Mouse (Mus musculus) heart, embryonic 16.5 days (tissue): ENCODE measurements around the gene Tent5d. TPM values are rescaled to one million over a fixed set of nuclear protein-coding genes. Genes with fewer than 3 reads are reported as not detected.

Experiments
- ATAC-seq: fragments of 200-750 bp; cut with Nextera tagmentation; replicated peaks from 2 replicates; pipeline ENCODE4 v1.8.0; 2017; ENCODE audit warnings: moderate number of reproducible peaks; ENCODE audit not compliant: insufficient read depth, low FRiP score; ENCODE audit errors: extremely low read depth
- H3K27ac ChIP-seq: fragments of 300-500 bp; sonication (generic); 2 replicates; pipeline ENCODE4 v1.5.1; 2014; ENCODE audit warnings: mild to moderate bottlenecking, low read length, control low read depth, moderate library complexity
- H3K27me3 ChIP-seq: fragments of 300-500 bp; sonication (generic); 2 replicates; pipeline ENCODE4 v1.6.1; 2014; ENCODE audit warnings: low read length, mixed read lengths; ENCODE audit not compliant: control insufficient read depth, insufficient read depth
- H3K36me3 ChIP-seq: fragments of 300-500 bp; sonication (generic); 2 replicates; pipeline ENCODE4 v1.6.1; 2014; ENCODE audit not compliant: control insufficient read depth, insufficient read depth
- H3K4me1 ChIP-seq: fragments of 300-500 bp; sonication (generic); 2 replicates; pipeline ENCODE4 v1.6.1; 2014; ENCODE audit warnings: low read length, mixed read lengths; ENCODE audit not compliant: control insufficient read depth, insufficient read depth
- H3K4me2 ChIP-seq: fragments of 300-500 bp; sonication (generic); 2 replicates; pipeline ENCODE4 v1.6.1; 2014; ENCODE audit warnings: low read depth, mild to moderate bottlenecking, control low read depth, low read length
- H3K4me3 ChIP-seq: fragments of 300-500 bp; sonication (generic); 2 replicates; pipeline ENCODE4 v1.5.1; 2014; ENCODE audit warnings: mild to moderate bottlenecking, control low read depth, low read length
- H3K9ac ChIP-seq: fragments of 300-500 bp; sonication (generic); 2 replicates; pipeline ENCODE4 v1.6.1; 2014; ENCODE audit warnings: low read length, control low read depth
- H3K9me3 ChIP-seq: fragments of 300-500 bp; sonication (generic); replicated peaks from 2 replicates; pipeline ENCODE4 v1.6.1; 2016; ENCODE audit warnings: low read length; ENCODE audit not compliant: control insufficient read depth
- WGBS: fragments of 180-500 bp; shearing (Covaris S2); extraction: QIAGEN DNeasy Blood & Tissue Kit; methylation state at CpG from one replicate; pipeline ENCODE4 v1.1.7; 2014; 5-methylcytosine and 5-hydroxymethylcytosine counted together
- polyA plus RNA-seq: library from polyadenylated mRNA; unstranded; fragments of >200 nt; fragmentation: Nextera tagmentation; extraction: Ambion mirVana; gene quantifications from 2 replicates; pipeline ENCODE4 v1.2.1, GENCODE M21; 2015

Tent5d gene
- polyA plus RNA-seq, 1 experiment from 2014 or later: 0.32 TPM

GRCm38 (mm10) chrX:107816726-107817125 lies 24.3 kb downstream of the Tent5d start:
- H3K36me3 ChIP-seq: no peaks in the 10 kb centered on the region
- H3K4me2 ChIP-seq: peak overlapping the region; percentile 58
- no peak overlapping the region for H3K27ac ChIP-seq
- no peak overlapping the region for H3K9ac ChIP-seq
- H3K4me3 ChIP-seq: peak overlapping the region; percentile 74
- no peaks in the 10 kb centered on the region for H3K4me1 ChIP-seq
- WGBS: 67% methylated on average over 6 of the region's 6 CpGs
- H3K27me3 ChIP-seq: no peaks in the 10 kb centered on the region
- no peaks in the 10 kb centered on the region for H3K9me3 ChIP-seq
- no peak for ATAC-seq

- no peak overlapping the region for H3K27ac ChIP-seq
- 30% methylated on average over 4 of the region's 4 CpGs for WGBS
- H3K4me3 ChIP-seq: no peak overlapping the region
- H3K4me2 ChIP-seq: no peak overlapping the region
- no peaks in the 10 kb centered on the region for H3K9me3 ChIP-seq
- no peaks in the 10 kb centered on the region for H3K36me3 ChIP-seq
- no peak for ATAC-seq
- H3K9ac ChIP-seq: no peak overlapping the region
- no peaks in the 10 kb centered on the region for H3K27me3 ChIP-seq
- H3K4me1 ChIP-seq: no peaks in the 10 kb centered on the region
Measured at GRCm38 (mm10) chrX:107858165-107858564, 65.8 kb downstream of the Tent5d start.

Other genes starting within 250 kb of the Tent5d start
- 0.05 TPM in 1 of 2 replicates, not detected in the other for gene Tbx22, start 124.6 kb upstream of the Tent5d start, polyA plus RNA-seq
- 11.3 and 13.0 TPM in 2 replicates for gene 2610002M06Rik, start 23.7 kb downstream of the Tent5d start, polyA plus RNA-seq
- gene Gm732, start 155.9 kb downstream of the Tent5d start, polyA plus RNA-seq: not detected in 2 replicates